Mouse (Mus musculus) urinary bladder, postnatal 0 days (tissue): ENCODE measurements around the gene Fam187a. TPM values are rescaled to one million over a fixed set of nuclear protein-coding genes. Genes with fewer than 3 reads are reported as not detected.

ENCODE experiments used
- polyA plus RNA-seq: library from polyadenylated mRNA; unstranded; fragments of >200 nt; fragmentation: Nextera tagmentation; extraction: Ambion mirVana; gene quantifications from 2 replicates; pipeline ENCODE4 v1.2.1, GENCODE M21; 2015

Fam187a gene
- polyA plus RNA-seq: not detected in 2 replicates

GRCm38 (mm10) chr11:102884616-102885219 is at the start of gene Fam187a:
Gene Fam187a, plus strand, starts transcription at chr11:102885169.

GRCm38 (mm10) chr11:102835549-102835948 is 49.4 kb upstream of the Fam187a start, which contains the start of gene Higd1b:
Gene Higd1b, plus strand, starts transcription at chr11:102835849.

GRCm38 (mm10) chr11:102880585-102881313 is 4.2 kb upstream of the Fam187a start, which contains the start of the genes Eftud2 and Ccdc103:
Gene Eftud2, minus strand, starts transcription at chr11:102880985.
Gene Ccdc103, plus strand, starts transcription at chr11:102881204.

GRCm38 (mm10) chr11:102900763-102901162 is 15.8 kb downstream of the Fam187a start, which contains the start of gene Gfap:
Gene Gfap, minus strand, starts transcription at chr11:102900912.

GRCm38 (mm10) chr11:102924557-102925350 is 39.8 kb downstream of the Fam187a start, which contains the start of gene Kif18b:
Gene Kif18b, minus strand, starts transcription at chr11:102925124.

Other genes starting within 250 kb of the Fam187a start
- 0.10 and 0.26 TPM in 2 replicates for gene Meioc, start 221.5 kb upstream of the Fam187a start, polyA plus RNA-seq
- gene Ccdc43, start 187.4 kb upstream of the Fam187a start, polyA plus RNA-seq: 17.4 and 22.5 TPM in 2 replicates
- 0.72 and 0.74 TPM in 2 replicates for gene Adam11, start 123.7 kb upstream of the Fam187a start, polyA plus RNA-seq
- gene Gjc1, start 65.5 kb upstream of the Fam187a start, polyA plus RNA-seq: 24.7 and 31.1 TPM in 2 replicates
- 8.2 and 10.7 TPM in 2 replicates for gene Higd1b, start 49.3 kb upstream of the Fam187a start, polyA plus RNA-seq
- gene Eftud2, start 4.2 kb upstream of the Fam187a start, polyA plus RNA-seq: 70.1 and 74.0 TPM in 2 replicates
- 0.77 and 0.99 TPM in 2 replicates for gene Ccdc103, start 4.0 kb upstream of the Fam187a start, polyA plus RNA-seq
- 0.19 and 0.33 TPM in 2 replicates for gene Gfap, start 15.7 kb downstream of the Fam187a start, polyA plus RNA-seq
- gene Kif18b, start 40.0 kb downstream of the Fam187a start, polyA plus RNA-seq: 1.5 and 2.1 TPM in 2 replicates
- gene C1ql1, start 61.5 kb downstream of the Fam187a start, polyA plus RNA-seq: 0.67 and 1.1 TPM in 2 replicates
- 47.9 and 49.5 TPM in 2 replicates for gene Nmt1, start 143.0 kb downstream of the Fam187a start, polyA plus RNA-seq
- gene Dcakd, start 143.2 kb downstream of the Fam187a start, polyA plus RNA-seq: 56.8 and 60.1 TPM in 2 replicates
- 5.7 TPM in 2 replicates for gene Plcd3, start 216.5 kb downstream of the Fam187a start, polyA plus RNA-seq
- 41.3 and 42.1 TPM in 2 replicates for gene Acbd4, start 216.5 kb downstream of the Fam187a start, polyA plus RNA-seq
- gene Hexim1, start 231.1 kb downstream of the Fam187a start, polyA plus RNA-seq: 3.0 and 3.5 TPM in 2 replicates
- 3.6 and 4.6 TPM in 2 replicates for gene Hexim2, start 247.3 kb downstream of the Fam187a start, polyA plus RNA-seq